Mouse (Mus musculus) liver, postnatal 0 days (tissue): ENCODE measurements around the gene Phc1. TPM values are rescaled to one million over a fixed set of nuclear protein-coding genes. Genes with fewer than 3 reads are reported as not detected.
"Not testable (repeated sequence)": the region's sequence is repeated elsewhere in the genome, so short reads cannot be mapped to it uniquely, and the experiment has no call there.

Experiments
- ATAC-seq: fragments of 200-750 bp; cut with Nextera tagmentation; 2 replicates; pipeline ENCODE4 v1.8.0; 2017; ENCODE audit warnings: mild to moderate bottlenecking, moderate library complexity
- DNase-seq: peaks from one replicate; pipeline ENCODE4 v3.0.0-alpha.2; 2016
- H3K27ac ChIP-seq: fragments of 300-500 bp; sonication (generic); 2 replicates; pipeline ENCODE4 v1.5.1; 2014; ENCODE audit warnings: antibody characterized with exemption, moderate library complexity, mild to moderate bottlenecking, low read depth
- H3K27me3 ChIP-seq: fragments of 300-500 bp; sonication (generic); 2 replicates; pipeline ENCODE4 v1.6.1; 2014; ENCODE audit warnings: low read length, control low read depth, mixed read lengths; ENCODE audit not compliant: insufficient read depth
- H3K36me3 ChIP-seq: fragments of 300-500 bp; sonication (generic); replicated peaks from 2 replicates; pipeline ENCODE4 v1.6.1; 2014; ENCODE audit warnings: mild to moderate bottlenecking, control low read depth, low read length, moderate library complexity, mixed read lengths; ENCODE audit not compliant: insufficient read depth
- H3K4me1 ChIP-seq: fragments of 300-500 bp; sonication (generic); 2 replicates; pipeline ENCODE4 v1.6.1; 2014; ENCODE audit warnings: antibody characterized with exemption, mild to moderate bottlenecking, control low read depth; ENCODE audit not compliant: insufficient read depth
- H3K4me2 ChIP-seq: fragments of 300-500 bp; sonication (generic); 2 replicates; pipeline ENCODE4 v1.6.1; 2014; ENCODE audit warnings: low read depth, mild to moderate bottlenecking, low read length, moderate library complexity, mixed read lengths
- H3K4me3 ChIP-seq: fragments of 300-500 bp; sonication (generic); 2 replicates; pipeline ENCODE4 v1.5.1; 2014; ENCODE audit warnings: low read depth, low read length
- H3K9ac ChIP-seq: fragments of 300-500 bp; sonication (generic); replicated peaks from 2 replicates; pipeline ENCODE4 v1.6.1; 2014; ENCODE audit warnings: mild to moderate bottlenecking, moderate library complexity
- H3K9me3 ChIP-seq: fragments of 300-500 bp; sonication (generic); 2 replicates; pipeline ENCODE4 v1.6.1; 2016; ENCODE audit warnings: mild to moderate bottlenecking, control low read depth, low read length, mixed read lengths
- CTCF ChIP-seq: sonication (generic); IDR thresholded peaks from 2 replicates; pipeline ENCODE4 v1.5.1; 2016; ENCODE audit warnings: antibody characterized with exemption, low read depth
- EP300 ChIP-seq: IDR thresholded peaks from 2 replicates; pipeline ENCODE4 v1.6.1; 2016; ENCODE audit warnings: antibody characterized with exemption, low read depth, mild to moderate bottlenecking
- WGBS: fragments of 180-500 bp; shearing (Covaris S2); extraction: QIAGEN DNeasy Blood & Tissue Kit; methylation state at CpG from one replicate; pipeline ENCODE4 v1.1.7; 2014; ENCODE audit not compliant: insufficient replicate concordance; 5-methylcytosine and 5-hydroxymethylcytosine counted together
- polyA plus RNA-seq: library from polyadenylated mRNA; unstranded; fragments of >200 nt; fragmentation: Nextera tagmentation; extraction: Ambion mirVana; gene quantifications from 2 replicates; pipeline ENCODE4 v1.2.1, GENCODE M21; 2015

The Phc1 gene
- polyA plus RNA-seq, 1 experiment from 2014 or later = 1.2 TPM

DNA sequence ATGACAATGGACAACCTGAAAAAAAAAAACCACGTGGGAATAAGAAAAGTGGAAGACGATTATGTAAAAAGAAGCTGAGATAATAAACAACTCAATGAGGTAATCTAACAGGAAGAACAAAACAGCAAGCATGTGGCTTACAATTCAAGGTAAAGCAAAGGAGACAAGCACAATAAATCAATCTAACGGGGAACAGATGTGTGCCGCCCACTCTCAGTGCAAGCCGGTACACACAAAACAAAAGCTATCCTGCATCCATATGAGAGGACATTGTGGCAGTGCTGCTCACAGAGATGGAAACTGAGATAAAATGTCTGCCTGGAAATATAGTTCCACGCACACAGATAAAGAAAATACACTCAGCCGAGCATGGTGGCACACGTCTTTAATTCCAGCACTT is 41.7 kb upstream of the Phc1 start:
- no peak for ATAC-seq
- 67% methylated on average over 8 of the region's 8 CpGs for WGBS

DNA sequence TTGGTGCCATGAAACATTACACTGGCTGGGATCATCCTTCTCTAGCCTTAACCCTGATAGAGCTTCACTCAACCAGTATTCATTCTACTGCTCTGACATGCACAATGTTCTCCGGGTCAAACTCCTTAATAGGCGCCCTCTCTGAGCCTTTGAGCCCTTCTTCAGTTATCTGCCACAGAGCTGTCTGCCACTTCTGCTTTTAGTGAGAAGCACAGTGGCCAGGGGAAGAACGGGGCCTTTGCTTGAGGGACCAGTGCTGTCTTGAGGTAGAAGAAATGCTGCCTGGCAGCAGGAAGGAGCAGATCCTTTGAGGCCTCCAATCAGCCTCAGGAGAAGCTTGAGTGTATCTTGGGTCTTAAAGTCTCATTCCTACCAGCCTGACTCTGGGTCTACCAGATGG is 27.9 kb upstream of the Phc1 start:
- Histone ChIP-seq H3K4me2 (no peak overlapping the region), H3K4me1 (no peaks in the 10 kb centered on the region), H3K9me3 (no peaks in the 10 kb centered on the region), H3K27me3 (no peaks in the 10 kb centered on the region), H3K36me3 (no peaks in the 10 kb centered on the region), H3K4me3 (no peak overlapping the region), H3K9ac (no peak overlapping the region), H3K27ac (no peak overlapping the region)
- TF ChIP-seq EP300 (no peak), CTCF (no peak)
- no peak for ATAC-seq
- DNase-seq = no peak
- WGBS = 39% methylated on average over 3 of the region's 3 CpGs

More for the DNA sequence above, 41.7 kb upstream of the Phc1 start:
- TF ChIP-seq CTCF = no peak
- no peak for TF ChIP-seq EP300
- Histone ChIP-seq H3K27me3 (no peaks in the 10 kb centered on the region), H3K9ac (no peak overlapping the region), H3K4me3 (no peak overlapping the region), H3K9me3 (no peaks in the 10 kb centered on the region), H3K4me1 (no peaks in the 10 kb centered on the region), H3K36me3 (no peaks in the 10 kb centered on the region), H3K4me2 (no peak overlapping the region), H3K27ac (no peak overlapping the region)
- DNase-seq = no peak

DNA sequence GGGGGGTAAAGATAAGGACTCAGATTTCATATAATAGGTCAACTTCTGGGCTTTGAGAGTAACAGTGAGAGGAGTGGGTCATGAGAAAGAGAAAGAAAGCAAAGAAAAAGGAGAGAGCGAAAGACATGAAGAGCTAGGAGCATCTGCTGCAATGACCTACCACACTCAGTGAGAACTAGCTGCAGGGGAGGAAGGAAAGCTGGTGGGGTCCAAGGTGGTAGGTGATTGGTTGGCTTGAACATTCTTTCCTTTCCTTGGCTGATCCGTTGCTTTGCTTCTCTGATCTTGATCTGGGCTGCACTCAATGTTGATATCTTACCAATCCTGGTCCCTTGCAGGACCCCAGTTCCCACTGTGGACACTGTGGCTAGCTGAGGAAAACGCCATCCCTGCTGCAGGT is 26.6 kb upstream of the Phc1 start:
- Histone ChIP-seq H3K4me1 (no peaks in the 10 kb centered on the region), H3K27ac (no peak overlapping the region), H3K9me3 (no peaks in the 10 kb centered on the region), H3K36me3 (no peaks in the 10 kb centered on the region), H3K27me3 (no peaks in the 10 kb centered on the region), H3K9ac (no peak overlapping the region), H3K4me2 (no peak overlapping the region), H3K4me3 (no peak overlapping the region)
- ATAC-seq = no peak
- TF ChIP-seq EP300 (no peak), CTCF (no peak)
- no peak for DNase-seq
- 44% methylated on average over 3 of the region's 3 CpGs for WGBS

DNA sequence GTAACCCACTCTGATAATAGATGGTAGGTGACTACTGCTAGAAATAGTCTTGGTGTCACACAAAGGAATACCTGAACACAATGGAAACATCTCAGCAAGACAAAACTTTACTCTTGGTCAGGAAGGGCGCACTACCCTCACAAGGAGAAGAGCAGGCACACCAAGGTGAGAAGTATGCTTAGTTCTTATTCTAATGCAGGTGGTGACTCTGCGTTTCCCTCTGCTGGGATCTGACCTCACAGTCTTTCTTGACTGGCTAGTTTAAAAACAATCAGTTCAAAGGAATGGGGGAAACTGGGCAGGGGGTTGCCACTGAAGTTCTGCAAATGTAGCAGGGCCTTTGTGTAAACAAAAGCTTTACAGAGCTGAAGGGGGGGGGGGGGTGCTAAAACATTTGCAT is 25.9 kb upstream of the Phc1 start:
- H3K4me1 ChIP-seq = no peaks in the 10 kb centered on the region
- H3K4me2 ChIP-seq = no peak overlapping the region
- no peak for DNase-seq
- H3K4me3 ChIP-seq = no peak overlapping the region
- no peak for TF ChIP-seq CTCF
- no peak overlapping the region for H3K27ac ChIP-seq
- no peak overlapping the region for H3K9ac ChIP-seq
- no peaks in the 10 kb centered on the region for H3K27me3 ChIP-seq
- H3K36me3 ChIP-seq = no peaks in the 10 kb centered on the region
- no peak for ATAC-seq
- H3K9me3 ChIP-seq = no peaks in the 10 kb centered on the region
- 55% methylated on average over 2 of the region's 2 CpGs for WGBS

DNA sequence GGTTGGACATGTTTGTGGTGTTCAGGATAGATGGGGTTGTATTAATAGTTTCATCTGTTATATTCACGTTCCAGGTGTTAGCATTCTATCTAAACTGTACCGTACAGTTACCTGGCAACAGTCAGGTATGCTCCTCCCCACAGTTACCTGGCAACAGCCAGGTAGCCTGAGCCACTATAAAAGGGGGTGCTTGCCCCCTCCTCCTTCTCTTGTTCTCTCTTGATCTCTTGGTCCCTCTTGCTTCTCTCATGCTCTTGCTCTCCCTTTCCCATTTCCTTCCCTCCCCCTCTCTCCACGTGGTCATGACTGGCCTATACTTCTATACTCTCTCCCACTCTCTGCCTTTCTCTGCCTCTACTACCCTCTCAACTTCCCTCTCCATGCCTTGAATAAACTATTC is 25.3 kb upstream of the Phc1 start:
- Histone ChIP-seq H3K36me3 (no peaks in the 10 kb centered on the region), H3K9ac (no peak overlapping the region), H3K27me3 (no peaks in the 10 kb centered on the region), H3K4me3 (no peak overlapping the region), H3K4me1 (no peaks in the 10 kb centered on the region), H3K9me3 (no peaks in the 10 kb centered on the region), H3K4me2 (no peak overlapping the region), H3K27ac (no peak overlapping the region)
- DNase-seq = no peak
- no peak for TF ChIP-seq EP300
- ATAC-seq = no peak
- WGBS = 43% methylated on average over 3 of the region's 3 CpGs

DNA sequence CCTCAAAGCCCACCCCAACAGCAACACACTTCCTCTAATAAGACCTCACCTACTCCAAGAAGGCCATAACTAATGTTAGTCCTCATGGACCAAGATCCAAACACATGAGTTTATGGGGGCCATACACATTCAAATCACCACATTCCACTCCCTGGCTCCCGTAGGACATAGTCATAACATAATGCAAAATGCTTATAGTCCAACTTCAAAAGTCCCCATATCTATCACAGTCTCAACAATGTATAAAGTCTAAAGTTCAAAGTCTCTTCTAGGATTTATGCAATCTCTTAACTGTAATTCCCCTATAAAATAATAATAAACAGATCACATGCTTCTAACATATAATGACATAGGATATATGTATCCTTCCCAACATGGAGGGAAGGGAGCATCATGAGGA is 16.7 kb upstream of the Phc1 start:
- TF ChIP-seq EP300 = no peak
- TF ChIP-seq CTCF = no peak
- no peak overlapping the region for H3K4me2 ChIP-seq
- H3K4me1 ChIP-seq = no peaks in the 10 kb centered on the region
- H3K27me3 ChIP-seq = no peaks in the 10 kb centered on the region
- H3K36me3 ChIP-seq = no peaks in the 10 kb centered on the region
- 74% methylated on average over 1 of the region's 1 CpGs for WGBS
- no peak overlapping the region for H3K9ac ChIP-seq
- H3K27ac ChIP-seq = no peak overlapping the region
- ATAC-seq (no peak), DNase-seq (no peak)
- H3K4me3 ChIP-seq = no peak overlapping the region
- no peaks in the 10 kb centered on the region for H3K9me3 ChIP-seq

DNA sequence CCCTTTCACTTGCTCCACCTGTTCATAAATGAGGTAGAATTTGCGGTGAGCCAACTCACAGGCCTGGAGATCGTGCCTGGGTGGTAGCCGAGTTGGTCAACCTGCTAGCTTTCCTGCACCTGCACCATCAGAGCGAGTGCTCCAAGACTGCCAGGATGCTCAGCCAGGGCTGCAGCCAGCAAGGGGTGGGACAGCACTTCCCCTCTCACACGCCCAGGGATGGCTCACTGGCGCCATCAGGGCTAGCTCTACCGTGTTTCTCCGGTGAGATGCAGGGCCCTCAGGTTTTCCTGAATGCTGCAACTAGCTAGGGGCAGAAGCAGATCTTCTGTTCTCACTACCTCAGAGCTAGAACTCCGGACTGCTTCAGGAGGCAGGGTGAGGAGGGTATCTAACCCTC is 15.5 kb upstream of the Phc1 start:
- no peaks in the 10 kb centered on the region for H3K9me3 ChIP-seq

DNA sequence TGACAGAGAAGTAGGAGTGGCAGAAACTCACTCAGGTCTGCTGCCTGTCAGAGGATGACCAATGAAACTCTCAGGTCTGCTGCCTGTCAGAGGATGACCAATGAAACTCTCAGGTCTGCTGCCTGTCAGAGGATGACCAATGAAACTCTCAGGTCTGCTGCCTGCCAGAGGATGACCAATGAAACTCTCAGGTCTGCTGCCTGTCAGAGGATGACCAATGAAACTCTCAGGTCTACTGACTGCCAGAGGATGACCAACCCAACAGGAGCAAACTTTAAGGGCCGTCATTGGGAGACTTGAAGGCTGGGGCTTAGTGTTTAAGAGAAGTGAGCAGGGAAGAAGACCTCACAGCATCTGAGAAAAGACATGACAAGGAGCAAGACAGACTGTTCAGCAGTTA is 7.0 kb upstream of the Phc1 start:
- not testable (repeated sequence) for H3K9me3 ChIP-seq, H3K4me2 ChIP-seq, H3K27me3 ChIP-seq, H3K4me3 ChIP-seq, H3K4me1 ChIP-seq, DNase-seq, ATAC-seq, H3K36me3 ChIP-seq, H3K27ac ChIP-seq, H3K9ac ChIP-seq
- WGBS = 63% methylated on average over 1 of the region's 1 CpGs

More for the DNA sequence above, 15.5 kb upstream of the Phc1 start:
- H3K4me1 ChIP-seq = no peaks in the 10 kb centered on the region
- no peak overlapping the region for H3K4me3 ChIP-seq
- TF ChIP-seq CTCF = no peak
- TF ChIP-seq EP300 = no peak
- no peak for ATAC-seq
- no peaks in the 10 kb centered on the region for H3K27me3 ChIP-seq
- H3K27ac ChIP-seq = no peak overlapping the region
- 55% methylated on average over 9 of the region's 9 CpGs for WGBS
- no peaks in the 10 kb centered on the region for H3K36me3 ChIP-seq
- H3K9ac ChIP-seq = no peak overlapping the region
- H3K4me2 ChIP-seq = no peak overlapping the region
- DNase-seq = no peak
